Mouse (Mus musculus) gastrocnemius, adult 18-20 months (tissue): ENCODE data around the gene Fam104a. TPM values are rescaled to one million over a fixed set of nuclear protein-coding genes. Genes with fewer than 3 reads are reported as not detected.
A peak's percentile ranks its signal among the peaks of the same experiment; 100 is the strongest.

Experiments used
- DNase-seq: peaks from one replicate; pipeline ENCODE4 v3.0.0; 2021; ENCODE audit warnings: low spot score
- total RNA-seq, 2 experiments: library from RNA; stranded (reverse); gene quantifications; 2 replicates each; pipeline ENCODE4 v1.2.3; 2021

The Fam104a gene
- total RNA-seq, 2 experiments from 2014 or later, result 32.7 to 34.4 TPM

GRCm38 (mm10) chr11:113634699-113635121 is 49.2 kb downstream of the Fam104a start:
- no peak for DNase-seq

DNA sequence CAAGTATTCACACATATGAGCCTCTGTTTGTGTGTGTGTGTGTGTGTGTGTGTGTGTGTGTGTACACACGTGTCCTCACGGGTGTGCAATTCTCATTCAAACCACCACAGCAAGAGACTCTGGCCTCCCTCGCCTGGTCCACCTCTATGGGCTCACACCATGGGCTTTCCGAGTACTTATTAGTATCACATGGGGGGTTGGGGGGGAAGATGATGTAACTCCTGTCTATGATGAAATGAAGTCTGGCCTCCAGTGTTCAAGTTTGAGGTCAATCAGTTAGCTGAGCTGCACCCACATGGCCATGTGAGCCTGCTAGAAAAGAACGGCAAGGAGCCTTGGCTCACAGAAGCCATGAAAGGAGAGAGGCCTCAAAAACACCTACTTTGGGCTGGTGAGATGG is 50.6 kb downstream of the Fam104a start:
- no peak for DNase-seq

- no peak for DNase-seq
Measured at GRCm38 (mm10) chr11:113632303-113632702, 51.7 kb downstream of the Fam104a start.

- DNase-seq, result no peak
Measured at GRCm38 (mm10) chr11:113631862-113632261, 52.1 kb downstream of the Fam104a start.

GRCm38 (mm10) chr11:113631302-113631701 is 52.7 kb downstream of the Fam104a start:
- DNase-seq, result no peak

DNA sequence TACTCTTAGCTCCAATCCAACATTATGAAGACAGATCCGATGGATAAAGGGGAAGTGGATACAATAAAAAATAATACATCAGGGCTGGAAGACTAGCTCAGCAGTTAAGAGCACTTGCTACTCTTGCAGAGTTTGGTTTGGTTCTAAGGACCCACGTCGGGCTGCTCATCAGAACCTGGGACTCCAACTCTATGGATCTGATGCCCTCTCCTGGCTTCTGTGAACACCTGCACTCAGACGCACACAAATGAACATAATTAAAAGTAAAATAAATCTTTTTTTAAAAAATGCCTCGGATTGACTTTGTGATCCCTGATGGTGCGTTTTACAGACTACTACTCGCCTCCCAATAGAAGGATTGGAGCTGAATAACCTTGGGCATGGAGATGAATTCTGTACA is 53.3 kb downstream of the Fam104a start:
- no peak for DNase-seq

DNA sequence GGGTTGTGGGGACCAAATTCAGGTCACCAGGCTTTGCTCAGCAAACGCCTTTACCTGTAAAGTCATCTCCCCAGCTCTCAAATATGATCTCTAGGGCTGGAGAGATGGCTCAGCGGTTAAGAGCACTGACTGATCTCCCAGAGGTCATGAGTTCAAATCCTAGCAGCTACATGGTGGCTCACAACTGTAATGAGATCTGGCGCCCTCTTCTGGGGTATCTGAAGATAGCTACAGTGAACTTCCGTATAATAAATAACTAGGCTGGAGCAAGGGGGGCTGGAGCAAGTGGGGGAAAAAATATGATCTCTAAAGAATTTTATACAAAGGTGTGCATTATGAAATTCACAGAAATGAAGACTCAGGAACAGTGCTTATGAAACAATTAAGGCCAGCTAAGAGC is 56.2 kb downstream of the Fam104a start:
- DNase-seq, result no peak

DNA sequence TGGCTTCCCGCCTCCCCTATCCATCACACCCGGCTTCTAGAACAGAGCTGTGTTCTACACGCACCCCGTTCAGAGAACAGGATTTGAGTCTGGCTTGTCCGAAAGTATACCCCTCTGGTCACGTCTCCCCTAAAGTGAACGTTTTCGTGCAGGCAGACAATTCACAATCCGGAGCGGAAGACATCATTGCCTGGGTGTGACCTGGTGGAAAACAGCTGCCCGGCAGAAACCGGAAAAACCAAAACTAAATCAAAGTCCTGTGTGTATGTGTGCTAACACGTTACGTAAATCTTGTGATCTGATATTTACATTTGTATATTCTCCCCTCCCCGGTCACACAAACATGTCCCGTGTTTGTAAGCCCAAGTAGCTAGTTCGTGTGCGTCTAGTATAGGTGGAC is 58.5 kb downstream of the Fam104a start:
- DNase-seq, result no peak

DNA sequence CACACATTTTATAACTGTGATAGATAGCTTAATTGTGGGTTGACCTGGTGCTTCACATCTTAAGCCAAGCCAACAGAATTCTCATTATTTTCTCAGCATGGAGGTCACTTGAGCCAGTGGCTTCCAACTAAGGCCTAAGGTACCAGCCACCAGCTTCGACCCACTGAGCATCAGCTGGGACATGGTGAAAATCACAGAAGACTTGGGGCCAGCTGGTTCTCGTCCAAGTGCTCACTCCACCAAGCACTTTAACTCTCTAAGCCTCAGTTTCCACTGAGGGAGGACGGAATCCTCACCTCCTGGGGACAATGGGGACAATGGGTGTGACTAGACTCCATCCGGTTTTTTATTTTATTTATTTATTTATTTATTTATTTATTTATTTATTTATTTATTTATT is 61.9 kb downstream of the Fam104a start:
- no peak for DNase-seq

DNA sequence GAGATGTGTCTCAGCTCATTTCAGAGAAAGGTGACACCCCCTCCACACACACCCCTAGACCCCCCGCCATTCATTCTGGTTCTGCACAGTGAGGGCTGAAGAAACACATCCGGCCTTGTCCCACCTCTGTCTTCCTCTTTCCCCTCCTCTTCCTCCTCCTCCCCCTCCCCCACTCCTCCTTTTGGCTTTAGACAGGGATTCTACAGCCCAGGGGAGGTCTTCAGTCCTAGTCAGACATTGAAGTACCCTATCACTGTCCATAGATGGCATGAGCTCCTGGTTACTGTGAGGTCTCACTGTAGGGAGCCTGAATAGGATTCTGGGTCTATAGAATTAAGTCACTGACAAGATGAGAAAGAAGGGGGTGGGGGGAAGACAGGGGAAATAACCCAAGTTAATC is 63.0 kb downstream of the Fam104a start:
- no peak for DNase-seq

DNA sequence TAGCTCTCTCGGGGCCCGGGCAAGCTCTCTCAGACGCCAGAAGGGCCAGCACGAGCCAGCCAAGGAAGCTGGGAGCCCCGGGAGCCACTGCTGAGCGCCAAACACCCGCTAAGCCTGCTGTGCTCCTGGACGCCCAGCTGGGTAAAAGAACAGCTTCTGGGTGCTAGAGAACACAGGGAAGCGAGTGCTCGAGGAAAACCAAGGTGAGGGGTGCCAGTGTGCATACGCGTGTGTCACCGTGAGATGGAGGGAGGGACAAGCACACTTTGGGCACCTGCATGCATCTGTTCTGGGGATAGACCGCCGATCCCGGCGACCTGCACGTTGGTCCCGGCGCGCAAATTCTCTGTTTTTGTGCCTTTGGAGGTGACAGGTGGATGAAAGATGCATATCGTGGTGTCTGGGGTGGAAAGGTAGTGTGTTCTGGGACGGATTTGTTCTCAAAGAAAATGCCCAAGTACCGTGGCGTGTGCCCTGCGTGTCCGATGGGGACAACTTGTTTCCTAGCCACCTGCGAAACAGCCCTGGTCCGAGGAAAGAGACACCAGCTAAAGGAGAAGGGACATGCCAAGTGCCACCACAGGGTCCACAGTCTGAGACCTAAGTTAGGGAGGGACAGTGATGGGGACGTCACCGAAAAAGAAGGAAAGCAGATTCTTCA is 64.4 kb downstream of the Fam104a start:
- DNase-seq, result no peak

GRCm38 (mm10) chr11:113618672-113619419 is 65.1 kb downstream of the Fam104a start, which contains the start of gene Sstr2:
Gene Sstr2, plus strand, starts transcription at chr11:113619342.
- peak; percentile 20 for DNase-seq

DNA sequence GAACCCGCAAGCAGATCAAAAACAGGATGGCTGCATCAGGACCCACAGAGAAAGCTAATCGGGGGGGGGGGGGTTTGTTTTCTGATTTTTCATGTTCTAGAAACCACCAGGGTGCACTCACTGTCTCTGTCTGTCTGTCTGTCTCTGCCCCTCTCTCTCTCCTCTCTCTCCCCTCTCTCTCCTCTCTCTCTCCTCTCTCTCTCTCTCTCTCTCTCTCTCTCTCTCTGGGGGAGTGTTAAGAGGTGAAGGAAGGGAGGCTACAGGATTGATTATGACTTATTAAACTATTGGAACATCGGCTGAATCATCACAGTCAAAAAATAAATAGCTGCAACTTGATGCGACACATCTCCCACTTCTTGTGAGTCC is 65.7 kb downstream of the Fam104a start:
- no peak for DNase-seq

- peak; percentile 40 for DNase-seq
Measured at GRCm38 (mm10) chr11:113617132-113617911, 66.6 kb downstream of the Fam104a start.

- no peak for DNase-seq
Measured at GRCm38 (mm10) chr11:113614476-113614875, 69.5 kb downstream of the Fam104a start.

GRCm38 (mm10) chr11:113611664-113612611 is 72.0 kb downstream of the Fam104a start:
- peak; percentile 24 for DNase-seq

Other genes starting within 250 kb of the Fam104a start
- gene Sstr2, start 64.8 kb downstream of the Fam104a start, total RNA-seq, result not detected
- gene Cog1, start 35.0 kb downstream of the Fam104a start, total RNA-seq, result 10 to 100 TPM; 19.9 to 21.8 TPM
- 1 to 10 TPM; 1.5 to 2.4 TPM for gene Slc39a11, start 34.1 kb downstream of the Fam104a start, total RNA-seq
- gene D11Wsu47e, start 257 bp upstream of the Fam104a start, total RNA-seq, result 1 to 10 TPM; 3.2 to 6.6 TPM
- gene Cpsf4l, start 25.9 kb upstream of the Fam104a start, total RNA-seq, result not detected
- 1 to 10 TPM; 4.5 to 7.4 TPM for gene Cdc42ep4, start 67.7 kb upstream of the Fam104a start, total RNA-seq